Mouse (Mus musculus): ENCODE results near the gene Ipo7.

DNA sequence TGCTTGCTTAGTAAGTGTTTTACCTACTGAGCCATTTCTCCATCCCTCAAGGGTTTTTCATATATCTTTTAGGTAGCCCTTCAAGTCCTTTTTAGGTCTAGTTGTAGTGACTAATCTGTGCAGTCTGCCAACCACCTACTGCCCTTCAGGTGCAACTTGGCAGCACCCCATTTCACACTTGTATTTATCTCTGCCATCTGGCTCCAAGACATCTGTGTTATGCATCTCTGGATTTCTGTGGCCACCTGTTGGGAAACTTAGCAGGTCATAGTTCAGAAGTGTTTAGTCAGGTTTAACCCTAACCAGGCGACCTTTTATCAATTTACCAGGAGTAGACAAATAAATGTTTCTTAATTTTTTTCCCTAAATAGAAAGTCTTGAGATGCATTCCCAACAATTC is 6.7 kb upstream of the Ipo7 start:
- TF ChIP-seq CTCF (IDR thresholded peaks at IDR 0.05; ENCODE audit: low read depth), result no peak
- no peak for TF ChIP-seq EP300 (IDR thresholded peaks at IDR 0.05; ENCODE audit: low read depth)

All from liver, postnatal 0 days (tissue).